Mouse (Mus musculus): ENCODE results near the gene Tmcc3.
A peak's percentile ranks its signal among the peaks of the same experiment; 100 is the strongest.

Tmcc3 gene

DNA sequence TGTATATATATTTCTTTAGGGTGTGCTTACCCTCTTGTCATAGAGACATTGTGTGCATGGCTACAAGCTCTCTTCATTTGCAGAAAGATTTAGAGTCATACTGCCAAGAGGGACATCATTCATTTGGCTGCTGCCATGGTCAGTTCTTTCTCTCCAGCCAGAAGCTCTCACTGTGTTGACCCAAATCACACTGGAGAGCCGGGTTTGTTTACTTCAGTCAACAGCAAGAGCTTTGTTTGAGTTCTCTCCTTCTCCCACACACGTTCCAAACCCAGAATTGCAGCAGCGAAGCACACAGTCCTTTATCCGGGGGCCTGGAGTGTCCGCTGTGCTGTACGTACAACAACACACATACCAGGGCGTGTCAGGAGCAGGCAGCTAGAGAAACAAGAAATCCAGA, 154.6 kb downstream of the Tmcc3 start:
- no peak for DNase-seq (ENCODE audit: low spot score in 2 of 2)

DNA sequence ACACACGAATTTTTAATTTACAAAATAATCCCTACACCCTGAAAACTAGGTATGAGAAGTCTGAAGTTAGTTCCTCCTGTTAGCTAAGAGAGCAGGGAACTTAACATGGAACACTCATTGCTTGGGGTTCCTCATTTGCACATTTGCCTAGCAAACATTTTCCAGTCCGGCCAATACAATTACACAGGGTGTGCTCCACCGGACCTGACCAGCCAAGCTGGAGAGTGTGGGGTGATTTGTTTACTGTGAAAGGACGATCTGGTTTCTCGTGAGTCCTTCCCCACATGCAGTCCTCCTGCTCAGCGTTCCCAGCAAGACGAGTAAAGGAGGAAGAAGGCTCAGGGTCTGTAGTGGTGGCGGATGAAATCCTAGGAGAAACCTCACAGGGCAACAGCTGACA, 159.7 kb downstream of the Tmcc3 start:
- DNase-seq (ENCODE audit: low spot score in 2 of 2): no peak

DNA sequence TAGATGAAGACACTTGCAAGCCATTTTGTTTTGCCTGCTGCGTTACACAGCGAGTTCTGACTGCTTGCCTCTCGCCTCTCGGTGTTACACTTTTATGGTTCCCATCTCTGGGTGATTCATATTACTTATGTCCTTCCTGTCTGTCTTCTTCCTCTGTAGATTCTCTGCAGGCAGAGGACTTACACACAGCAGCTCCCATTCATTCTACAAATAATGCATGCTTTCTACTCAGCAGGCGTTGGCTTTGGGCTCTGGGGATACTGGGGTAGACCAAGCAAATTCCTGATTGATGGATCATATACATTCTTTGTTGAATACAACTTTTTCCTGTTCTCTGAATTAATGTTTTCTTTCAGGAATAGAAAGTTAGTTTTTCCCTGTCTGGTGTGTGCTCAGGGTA, 161.8 kb downstream of the Tmcc3 start:
- DNase-seq (ENCODE audit: low spot score in 2 of 2): no peak

DNA sequence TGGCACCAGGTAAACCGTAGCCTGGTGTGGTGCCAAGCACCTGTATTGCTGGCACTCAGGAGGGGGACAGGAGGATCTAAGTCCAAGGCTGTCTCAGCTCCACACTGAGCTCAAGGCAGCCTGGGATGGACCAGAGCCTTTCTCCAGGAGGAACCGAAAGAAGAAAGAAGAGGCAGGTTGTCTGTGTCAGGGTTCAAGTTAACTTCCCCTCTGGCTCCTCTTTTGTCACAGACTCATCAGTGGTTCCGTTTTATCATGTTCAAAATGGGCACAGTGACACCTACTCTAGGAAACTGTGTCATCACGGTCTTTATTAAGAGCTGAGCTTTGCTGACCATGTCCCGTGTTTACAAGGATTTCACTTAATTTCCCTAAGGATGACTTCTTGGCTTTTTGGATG, 162.4 kb downstream of the Tmcc3 start:
- DNase-seq (ENCODE audit: low spot score in 2 of 2): no peak

DNA sequence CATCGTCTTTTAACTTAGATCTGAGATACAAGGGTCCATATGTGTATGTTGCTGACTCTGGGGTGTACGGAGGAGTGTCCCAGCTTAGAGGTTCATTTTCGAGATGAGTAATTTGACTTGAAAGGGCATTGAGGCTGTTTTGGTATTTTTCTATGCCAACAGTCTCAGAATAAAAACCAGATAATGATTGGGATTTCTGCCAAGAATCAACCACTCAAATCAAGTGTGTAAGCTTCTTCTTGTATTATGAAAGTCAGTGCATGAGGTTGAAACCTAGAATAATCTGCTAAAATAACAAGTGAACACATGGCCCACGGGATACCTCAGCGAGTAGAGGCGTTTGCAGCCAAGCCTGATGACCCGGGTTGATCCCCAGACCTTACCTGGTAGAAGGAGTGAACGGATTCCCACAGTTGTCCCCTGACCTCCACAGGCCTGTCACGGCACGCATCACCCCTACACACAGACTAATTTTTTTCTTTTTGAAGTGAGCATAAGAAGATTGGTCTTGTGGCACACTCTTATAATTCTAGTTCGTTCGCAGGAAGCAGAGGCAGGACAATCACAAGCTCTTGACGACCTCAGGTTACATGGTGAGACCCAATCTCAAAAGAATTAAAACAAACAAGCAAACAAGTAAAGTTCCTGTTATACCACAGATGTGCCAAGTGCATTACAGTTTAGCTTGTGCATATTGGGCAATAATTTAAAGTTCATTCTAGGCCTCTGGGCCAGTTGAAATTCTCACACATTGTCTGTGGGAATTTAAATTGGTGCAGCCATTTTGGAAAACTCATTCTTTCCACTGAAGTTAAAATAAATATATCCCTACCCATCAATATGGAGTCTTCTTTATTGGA, 165.8 kb downstream of the Tmcc3 start:
- no peak for DNase-seq (ENCODE audit: low spot score in 2 of 2)

DNA sequence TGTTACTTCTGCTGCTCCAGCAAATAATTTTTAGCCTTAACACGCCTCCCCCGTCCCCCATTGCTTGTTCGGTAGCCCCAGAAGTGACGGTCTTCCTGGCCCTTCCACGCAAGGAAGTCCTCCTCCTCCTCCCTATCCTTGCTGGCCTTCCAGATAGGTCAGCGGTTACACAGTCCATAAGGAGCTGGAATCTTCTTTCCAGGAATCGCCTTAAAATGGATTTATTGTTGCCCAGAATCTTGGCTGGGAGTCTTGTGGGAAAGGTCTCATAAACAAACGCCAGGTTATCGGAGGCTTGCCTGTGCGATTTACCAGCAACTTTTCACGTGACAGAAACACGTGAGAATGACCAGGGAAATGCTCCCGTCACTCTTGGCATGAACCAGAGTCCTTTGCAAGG, 167.9 kb downstream of the Tmcc3 start:
- peak in 1 of 2 experiments; percentile 35 for DNase-seq (ENCODE audit: low spot score in 2 of 2)

DNA sequence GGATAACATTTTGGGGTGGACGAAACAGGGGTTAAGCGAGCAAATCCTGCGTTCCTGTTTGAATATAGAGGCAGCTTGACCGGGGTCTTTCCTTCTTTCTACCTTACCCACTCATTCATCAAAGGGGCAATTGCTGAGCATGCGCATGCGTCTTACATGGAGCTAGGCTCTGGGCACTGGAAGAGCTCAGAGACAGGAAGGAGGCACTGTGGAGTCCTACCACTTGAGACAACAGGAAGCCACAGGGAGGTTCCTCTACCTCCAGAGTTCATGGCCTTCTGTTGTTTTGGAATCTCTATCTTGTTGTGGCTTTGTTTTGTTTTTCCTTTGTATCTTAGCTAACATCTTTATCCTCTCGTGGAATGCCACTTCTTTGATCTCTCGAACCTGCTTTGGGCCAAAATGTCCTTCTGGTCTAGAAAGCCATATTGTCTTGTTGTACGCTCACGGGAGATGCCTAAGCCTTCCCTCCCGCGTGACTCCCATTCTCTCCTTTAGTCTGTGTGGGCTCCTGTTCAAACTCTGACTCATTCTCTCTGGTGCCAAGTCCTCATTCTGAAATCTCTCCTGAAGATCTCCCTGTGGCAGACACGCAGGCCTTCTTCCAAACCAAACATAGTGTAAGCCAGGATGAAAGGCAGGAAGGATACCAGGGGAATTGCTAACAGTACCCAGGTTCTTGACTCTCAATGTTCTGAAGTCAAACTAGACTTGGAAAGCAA, 168.8 kb downstream of the Tmcc3 start:
- DNase-seq (ENCODE audit: low spot score in 2 of 2): peak in 1 of 2 experiments; percentile 74

DNA sequence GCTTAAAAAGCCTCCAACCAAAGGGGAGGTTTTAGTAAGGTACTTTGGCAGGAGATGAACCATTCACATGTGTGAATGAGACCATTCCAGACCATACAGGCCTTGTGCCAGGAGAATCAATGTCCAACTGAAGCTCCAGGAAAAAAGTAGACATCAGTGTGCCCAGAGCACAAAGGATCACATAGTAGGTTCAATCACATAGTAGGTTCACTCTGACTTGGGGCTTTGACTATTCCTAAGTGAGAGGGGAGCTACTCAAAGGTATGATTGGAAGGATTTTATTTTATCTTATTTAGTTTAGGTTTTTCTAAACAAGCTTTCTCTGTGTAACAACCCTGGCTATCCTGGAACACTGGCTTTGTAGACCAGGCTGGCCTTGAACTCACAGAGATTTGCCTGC, 169.9 kb downstream of the Tmcc3 start:
- DNase-seq (ENCODE audit: low spot score in 2 of 2): no peak

DNA sequence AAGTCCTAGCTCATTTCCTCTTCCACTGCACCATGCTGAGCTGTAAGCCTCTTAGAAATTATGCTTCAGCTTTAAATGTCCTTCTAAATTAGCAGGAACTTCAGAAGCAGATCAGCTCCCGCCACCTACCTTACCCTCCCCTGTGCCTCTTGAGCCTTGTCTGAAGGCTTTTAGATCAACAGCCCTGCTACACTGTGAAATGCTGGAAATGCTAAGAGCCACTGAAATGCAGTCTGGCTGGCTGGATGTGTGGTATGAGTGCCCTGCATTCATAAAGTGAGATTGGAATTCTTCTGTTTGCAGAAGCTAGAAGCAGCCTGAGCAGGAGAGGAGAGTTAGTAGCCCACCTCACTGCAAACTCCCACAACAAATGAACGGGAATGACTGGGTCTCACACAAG, 174.4 kb downstream of the Tmcc3 start:
- DNase-seq (ENCODE audit: low spot score in 2 of 2): no peak

DNA sequence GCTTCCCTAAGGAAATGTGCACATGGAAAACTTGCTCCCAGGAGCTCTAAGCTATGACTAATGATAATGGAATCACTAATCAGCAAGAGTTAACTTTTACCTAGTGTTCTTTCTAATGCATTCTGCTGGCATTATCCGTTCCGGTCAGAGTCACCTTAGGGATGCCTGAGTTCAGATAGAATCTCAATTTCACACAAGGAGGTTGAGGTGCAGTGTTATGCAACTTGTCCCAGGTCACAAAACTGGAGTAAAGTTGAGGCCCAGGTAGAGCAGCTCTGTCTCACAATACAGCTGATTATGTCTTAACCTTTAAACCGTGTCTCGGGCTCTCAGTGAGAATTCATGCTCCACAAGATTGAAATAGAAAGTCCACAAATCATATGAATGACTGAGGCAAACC, 177.8 kb downstream of the Tmcc3 start:
- no peak for DNase-seq (ENCODE audit: low spot score in 2 of 2)

DNA sequence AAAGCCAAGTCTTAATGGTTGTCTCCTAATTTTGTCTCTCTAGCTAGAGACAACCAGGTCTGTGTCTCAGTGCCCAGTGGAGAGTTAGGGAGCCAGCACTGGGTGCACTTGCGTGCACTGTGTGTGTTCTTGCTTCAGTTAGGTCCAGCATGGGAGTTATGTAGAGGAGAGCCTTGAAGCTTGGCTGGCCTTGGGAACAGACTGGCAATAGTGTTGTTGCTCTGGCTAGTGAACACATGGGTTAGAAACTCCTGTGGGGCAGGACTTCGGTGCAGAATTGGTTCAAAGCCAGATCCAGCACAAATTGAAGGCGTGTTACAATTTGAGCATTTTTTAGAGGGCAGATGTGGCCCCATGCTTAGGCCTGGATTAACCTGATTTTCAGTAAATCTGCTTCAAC, 179.3 kb downstream of the Tmcc3 start:
- DNase-seq (ENCODE audit: low spot score in 2 of 2): no peak

DNA sequence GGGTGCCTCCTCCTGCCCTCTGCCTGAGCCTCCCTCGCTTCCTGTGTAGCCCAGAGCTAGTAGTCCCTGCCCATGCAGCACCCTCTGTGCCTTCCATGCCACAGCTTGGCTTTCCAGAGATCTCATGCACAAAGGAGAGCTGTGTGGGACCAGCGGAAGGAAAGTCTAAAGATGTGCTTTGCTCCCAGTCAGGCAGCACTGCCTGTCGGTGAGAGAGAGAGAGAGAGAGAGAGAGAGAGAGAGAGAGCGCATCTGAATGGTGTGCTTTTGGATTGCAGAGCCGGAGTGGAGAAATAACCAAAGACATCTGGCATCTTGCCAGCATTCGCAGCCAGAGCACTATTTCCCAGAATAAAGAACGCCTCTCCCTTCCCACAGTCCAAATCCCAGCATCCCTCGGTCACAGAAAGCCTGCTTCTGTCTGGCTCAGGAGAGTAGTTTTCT, 182.7 kb downstream of the Tmcc3 start:
- peak in 1 of 2 experiments; percentile 22 for DNase-seq (ENCODE audit: low spot score in 2 of 2)

DNA sequence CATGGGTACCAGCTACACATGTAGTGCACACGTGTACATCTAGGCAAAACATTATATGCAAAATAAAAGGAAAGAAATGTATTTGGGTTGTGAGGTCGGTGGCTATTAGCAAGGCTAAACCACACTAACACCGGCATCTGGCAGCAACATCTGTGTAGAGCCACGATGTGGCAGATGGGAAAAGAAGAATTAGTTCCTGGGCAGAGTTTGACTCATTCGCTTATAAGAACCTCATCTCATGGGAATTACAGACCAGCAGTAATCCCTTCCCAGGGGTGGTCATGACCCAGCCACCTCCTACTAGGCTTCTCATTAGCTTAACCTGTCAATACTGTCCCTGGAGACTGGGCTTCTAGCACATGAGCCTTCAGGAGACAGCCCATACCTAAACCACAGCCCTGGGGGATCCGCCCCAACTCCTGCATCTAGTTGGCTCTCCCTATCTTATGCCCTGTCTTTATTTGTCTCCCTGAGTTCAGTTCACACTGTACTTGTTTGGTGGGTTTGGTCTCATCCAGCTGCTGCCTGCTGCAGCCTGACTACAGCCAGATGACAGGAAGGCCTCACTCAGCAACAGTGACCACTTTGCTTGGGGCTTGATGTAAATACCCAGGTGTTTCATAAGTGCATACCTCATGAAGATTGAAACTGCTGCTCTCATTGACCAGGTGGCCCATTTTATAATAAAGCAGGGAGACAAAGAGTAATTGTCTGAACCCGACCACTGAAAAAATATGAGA, 183.9 kb downstream of the Tmcc3 start:
- DNase-seq (ENCODE audit: low spot score in 2 of 2): no peak

DNA sequence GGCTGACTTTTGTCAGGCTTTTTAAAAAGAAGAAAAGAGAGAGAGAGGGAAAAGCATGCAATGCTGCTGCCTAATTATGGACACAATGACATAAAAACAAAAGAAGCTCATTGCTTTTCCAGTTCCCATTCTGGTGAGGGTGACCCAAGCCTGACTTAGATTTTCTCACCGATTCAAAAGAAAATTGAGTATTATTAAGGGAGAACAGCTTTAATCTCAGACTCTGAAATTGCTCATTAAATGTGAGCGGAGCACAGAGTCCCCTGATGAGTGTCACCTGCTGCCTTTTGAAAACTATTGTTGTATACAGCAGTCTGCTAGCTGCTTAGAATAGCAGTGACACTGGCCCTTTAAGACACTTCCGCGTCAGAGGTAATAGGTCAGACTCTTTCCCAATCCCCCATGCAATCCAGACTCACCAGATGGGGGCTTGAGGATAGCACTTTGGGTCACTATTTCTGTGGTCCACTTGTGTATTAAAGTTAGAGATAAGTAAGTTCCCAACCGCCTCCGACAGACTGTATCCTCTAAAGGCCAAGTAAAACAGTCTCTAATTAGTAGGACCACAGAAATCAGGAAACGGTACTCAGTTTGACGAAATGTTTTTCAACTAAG, 185.2 kb downstream of the Tmcc3 start:
- no peak for DNase-seq (ENCODE audit: low spot score in 2 of 2)

DNA sequence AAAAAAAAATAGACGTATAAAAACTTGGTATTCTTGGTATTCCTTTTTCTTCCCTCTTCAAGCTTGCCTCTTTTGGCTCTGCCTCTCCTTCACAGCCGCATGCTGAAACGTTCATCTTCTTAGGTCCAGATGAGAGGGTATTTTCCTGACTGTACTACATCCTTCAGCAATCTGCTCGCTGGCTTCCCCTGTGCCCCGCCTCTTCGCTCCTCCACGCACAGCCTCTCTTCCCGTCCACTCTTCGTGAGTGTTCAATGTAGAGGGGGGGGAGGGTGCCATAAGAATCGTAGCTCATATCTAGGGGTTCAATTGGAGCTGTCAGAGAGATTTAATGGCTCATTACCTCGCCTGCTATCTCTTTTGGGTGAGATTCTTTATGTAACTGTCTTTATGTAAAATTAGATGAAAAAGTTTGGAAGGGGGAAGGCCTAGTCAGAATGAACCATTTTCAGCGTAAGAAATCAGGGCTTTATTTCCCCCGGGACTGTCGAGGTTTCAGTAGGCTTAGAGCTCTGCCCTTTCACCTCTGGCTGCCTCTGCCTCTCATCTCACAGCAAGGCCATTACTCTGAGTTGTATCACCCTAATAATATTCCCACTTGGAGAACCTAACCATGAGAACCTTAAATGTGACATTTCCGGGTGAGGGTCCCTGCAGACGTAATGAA, 188.6 kb downstream of the Tmcc3 start:
- DNase-seq (ENCODE audit: low spot score in 2 of 2): no peak

DNA sequence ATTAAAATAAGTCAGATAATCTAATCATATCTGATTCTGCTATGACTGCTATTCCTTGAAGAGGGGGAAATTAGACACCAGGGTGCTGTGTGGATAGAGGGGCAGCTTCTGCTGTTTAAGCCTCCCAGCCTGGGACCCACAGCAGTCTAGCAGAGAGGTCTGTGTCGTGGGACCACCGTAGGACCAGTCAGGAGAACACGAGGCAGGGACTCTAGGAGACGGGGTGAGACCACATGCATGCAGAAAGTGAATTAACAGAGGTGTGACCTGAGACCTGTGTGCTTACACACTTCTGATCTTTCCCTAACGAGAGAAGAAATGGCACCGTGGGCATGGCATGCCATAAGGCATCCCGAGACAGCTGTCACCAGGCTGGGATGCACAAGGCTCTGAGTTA, 189.1 kb downstream of the Tmcc3 start:
- no peak for DNase-seq (ENCODE audit: low spot score in 2 of 2)

DNA sequence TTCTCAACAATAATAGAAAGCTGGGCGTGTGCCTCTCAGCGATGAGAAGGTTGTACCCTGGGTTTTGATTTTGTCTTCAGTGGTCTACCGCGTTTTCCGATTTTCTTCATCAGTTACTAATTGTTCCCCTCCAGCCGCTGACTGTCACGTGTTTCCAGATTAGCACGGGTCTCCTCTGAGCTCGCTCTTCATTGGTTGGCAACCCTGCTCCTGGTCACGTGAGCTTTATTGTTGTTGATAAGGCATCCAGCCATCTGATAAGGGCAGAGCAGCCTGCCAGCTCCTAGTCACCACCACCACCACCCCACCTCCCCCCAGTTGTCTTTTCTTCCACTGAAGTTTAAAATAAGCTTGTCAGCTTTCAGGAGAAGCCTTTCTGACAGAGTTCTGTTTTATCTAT, 190.0 kb downstream of the Tmcc3 start:
- DNase-seq (ENCODE audit: low spot score in 2 of 2): no peak

DNA sequence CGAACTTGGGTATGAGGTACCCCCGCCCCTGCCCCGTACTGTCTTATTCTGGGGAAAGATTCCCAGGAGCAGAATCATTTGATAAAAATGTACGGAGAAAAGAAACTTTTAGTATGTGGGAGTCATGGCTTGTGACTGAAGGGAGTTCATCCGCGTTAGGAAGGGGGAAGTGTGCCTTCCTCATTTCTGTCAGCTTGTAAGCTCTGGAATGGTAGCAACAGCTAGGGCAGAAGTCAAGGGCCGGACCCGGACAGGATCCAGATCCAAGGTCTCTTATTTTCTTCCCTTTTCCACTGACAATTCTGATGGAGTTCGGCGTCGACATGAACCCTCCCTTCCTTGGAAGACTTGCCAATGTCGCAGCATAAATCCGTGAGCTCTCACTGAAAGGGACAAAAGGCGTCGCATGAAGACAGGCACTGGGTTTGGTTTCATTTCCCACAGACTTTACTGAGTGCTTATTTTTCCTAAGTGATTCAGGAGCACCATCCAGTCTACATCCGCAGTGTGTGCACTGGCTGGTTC, 193.6 kb downstream of the Tmcc3 start:
- DNase-seq (ENCODE audit: low spot score in 2 of 2): no peak

DNA sequence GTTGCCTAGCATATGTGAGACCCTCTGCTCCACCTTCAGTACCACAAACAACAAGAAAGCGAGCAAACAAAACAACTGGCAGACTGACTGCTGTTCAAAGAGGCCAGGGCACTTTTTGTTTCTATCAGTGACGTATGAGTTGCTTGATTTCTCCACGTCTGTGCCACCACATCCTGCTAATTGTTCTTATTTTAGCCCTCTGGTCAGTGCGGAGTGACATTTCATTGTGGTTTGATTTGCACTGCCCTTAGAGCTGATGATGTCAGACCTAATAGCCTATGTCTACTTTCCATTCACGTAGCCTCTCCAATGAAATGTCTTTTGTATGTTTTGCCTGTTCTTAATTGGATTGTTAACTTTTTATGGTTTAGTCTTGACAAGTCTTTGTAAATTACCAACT, 197.1 kb downstream of the Tmcc3 start:
- no peak for DNase-seq (ENCODE audit: low spot score in 2 of 2)

DNA sequence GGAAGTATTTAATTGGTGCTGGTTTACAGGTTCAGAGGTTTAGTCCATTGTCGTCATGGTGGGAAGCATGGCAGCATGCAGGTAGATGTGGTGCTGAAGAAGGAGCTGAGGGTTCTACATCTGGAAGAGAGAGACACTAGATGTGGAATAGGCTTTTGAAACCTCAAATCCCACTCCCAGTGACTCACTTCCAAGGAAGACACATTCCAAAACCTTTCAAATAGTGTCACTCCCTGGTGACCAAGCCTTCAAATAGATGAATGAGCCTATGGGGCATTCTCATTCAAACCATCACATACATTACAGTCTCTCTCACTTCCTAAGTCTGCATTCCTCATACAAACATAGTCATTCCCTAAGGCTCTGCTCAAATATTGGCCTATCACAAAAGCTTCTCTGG, 201.0 kb downstream of the Tmcc3 start:
- DNase-seq (ENCODE audit: low spot score in 2 of 2): no peak

DNA sequence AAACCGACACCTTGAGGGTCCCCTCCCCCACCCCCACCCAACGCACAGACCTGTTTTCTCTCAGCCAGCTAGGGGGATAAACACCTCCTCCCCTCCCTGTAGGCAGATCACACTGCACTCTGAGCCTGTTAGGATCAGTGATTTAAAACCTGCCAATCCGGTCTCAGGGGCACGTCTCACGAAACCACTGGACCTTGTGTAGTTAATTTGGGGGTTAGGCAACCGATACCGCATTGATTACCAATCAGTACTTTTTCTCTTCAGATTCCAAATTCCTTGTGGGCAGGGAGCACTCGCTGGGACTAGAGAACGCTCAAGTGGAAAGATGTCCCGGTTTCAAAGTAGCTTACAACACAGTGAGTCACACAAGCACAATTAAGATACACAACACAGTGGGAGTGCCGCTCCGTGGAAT, 202.3 kb downstream of the Tmcc3 start:
- no peak for DNase-seq (ENCODE audit: low spot score in 2 of 2)
